Mouse (Mus musculus) thymus, postnatal 0 days (tissue): ENCODE results near the gene Olfr853. TPM values are rescaled to one million over a fixed set of nuclear protein-coding genes. Genes with fewer than 3 reads are reported as not detected.

Source experiments
- DNase-seq: peaks from one replicate; pipeline ENCODE4 v3.0.0-alpha.2; 2015; ENCODE audit warnings: low spot score
- polyA plus RNA-seq: library from polyadenylated mRNA; unstranded; fragments of >200 nt; fragmentation: Nextera tagmentation; extraction: Ambion mirVana; gene quantifications from 2 replicates; pipeline ENCODE4 v1.2.1, GENCODE M21; 2015

The Olfr853 gene
- not detected in 2 replicates for polyA plus RNA-seq

DNA sequence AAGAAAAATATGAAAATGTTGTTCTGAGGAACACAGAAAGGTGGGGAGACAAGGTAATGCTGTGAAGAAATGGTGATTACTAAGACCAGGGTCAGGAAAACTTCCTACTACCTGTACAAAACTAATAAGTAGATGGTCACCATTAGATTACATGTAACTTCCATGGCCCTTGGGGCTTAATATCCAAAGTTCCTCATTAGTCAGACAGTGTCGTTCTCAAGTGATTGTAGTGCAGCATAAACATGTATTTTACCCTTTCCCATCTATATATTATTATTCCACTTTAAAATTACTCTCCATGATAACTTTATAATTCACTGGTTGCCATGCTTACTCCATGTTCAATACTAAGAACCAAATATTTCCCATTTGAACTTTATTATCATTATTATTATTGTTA is at the start of gene Olfr853:
TSS of gene Olfr853 (minus strand) at position 101 of the 400 bp plus-strand sequence.
- DNase-seq: no peak

DNA sequence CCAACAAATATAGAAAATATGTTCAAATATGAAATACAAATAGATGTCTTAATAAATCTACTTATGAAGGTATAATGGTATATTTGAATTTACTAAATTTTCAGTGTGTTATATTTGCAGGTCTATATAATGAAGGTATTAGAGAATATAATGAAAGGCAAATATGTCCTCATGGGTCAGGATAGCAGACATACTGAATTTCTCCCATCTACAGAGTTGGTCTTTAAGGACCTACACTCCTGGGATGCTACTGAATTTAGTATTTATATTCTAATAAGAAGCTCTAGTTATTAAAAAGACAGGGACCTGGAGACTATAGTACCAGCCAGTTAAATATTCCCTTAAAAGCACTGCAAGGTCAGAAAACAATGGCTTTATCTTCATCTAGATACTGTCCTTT is 41.4 kb upstream of the Olfr853 start, which contains the start of gene Olfr855:
TSS of gene Olfr855 (plus strand) at position 301 of the 400 bp plus-strand sequence.
- DNase-seq: no peak

DNA sequence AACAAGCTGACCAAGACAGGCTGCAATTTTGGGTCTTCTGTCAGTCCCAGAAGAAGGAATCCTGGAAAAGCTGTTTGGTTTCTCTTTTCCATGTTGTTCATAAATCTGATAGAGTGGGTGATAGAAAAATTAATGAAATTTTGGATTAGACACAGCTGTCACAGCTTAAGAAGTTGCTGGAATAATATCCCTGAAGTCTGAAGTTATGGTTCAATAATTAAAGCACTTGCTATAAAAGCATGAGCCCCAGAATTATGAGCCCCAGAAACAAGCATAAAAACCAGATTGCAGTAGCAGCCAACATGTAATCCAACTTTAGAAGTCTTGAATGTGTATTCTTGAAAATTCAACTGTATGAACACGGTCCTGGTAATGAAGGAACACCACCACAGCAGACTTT is 26.4 kb upstream of the Olfr853 start, which contains the start of gene Olfr854:
TSS of gene Olfr854 (minus strand) at position 101 of the 400 bp plus-strand sequence.
- DNase-seq: no peak

DNA sequence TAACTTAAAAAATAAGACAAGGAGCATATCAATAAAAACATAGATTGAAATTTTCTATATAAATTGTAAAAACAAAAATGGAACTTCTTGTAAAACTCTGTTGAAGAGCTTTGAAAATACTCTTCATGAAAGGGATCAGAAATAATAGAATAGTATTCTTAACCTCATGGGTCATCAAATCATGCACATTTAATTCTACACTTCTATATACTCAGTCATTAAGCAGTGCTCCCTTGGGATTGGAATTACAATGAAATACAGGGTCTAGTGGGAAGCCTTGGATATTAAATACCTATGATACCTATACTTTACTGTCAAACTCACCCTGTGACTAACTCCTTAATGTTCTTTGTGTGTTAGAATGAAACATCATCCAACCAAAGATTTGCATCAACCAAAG is 47.9 kb downstream of the Olfr853 start, which contains the start of gene Olfr851:
TSS of gene Olfr851 (plus strand) at position 301 of the 400 bp plus-strand sequence.
- DNase-seq: no peak

Other genes starting within 250 kb of the Olfr853 start
- not detected in 2 replicates for gene Olfr844, start 224.7 kb downstream of the Olfr853 start, polyA plus RNA-seq
- not detected in 2 replicates for gene Olfr845, start 204.6 kb downstream of the Olfr853 start, polyA plus RNA-seq
- not detected in 2 replicates for gene Olfr846, start 177.1 kb downstream of the Olfr853 start, polyA plus RNA-seq
- gene Olfr847, start 162.4 kb downstream of the Olfr853 start, polyA plus RNA-seq: not detected in 2 replicates
- not detected in 2 replicates for gene Olfr849, start 100.8 kb downstream of the Olfr853 start, polyA plus RNA-seq
- gene Olfr850, start 62.8 kb downstream of the Olfr853 start, polyA plus RNA-seq: not detected in 2 replicates
- not detected in 2 replicates for gene Olfr851, start 47.8 kb downstream of the Olfr853 start, polyA plus RNA-seq
- gene Olfr854, start 26.3 kb upstream of the Olfr853 start, polyA plus RNA-seq: not detected in 2 replicates
- gene Olfr855, start 41.5 kb upstream of the Olfr853 start, polyA plus RNA-seq: not detected in 2 replicates
- 16.5 and 18.1 TPM in 2 replicates for gene Zfp317, start 81.0 kb upstream of the Olfr853 start, polyA plus RNA-seq
- gene Olfr857, start 168.4 kb upstream of the Olfr853 start, polyA plus RNA-seq: not detected in 2 replicates
- gene Olfr58, start 239.2 kb upstream of the Olfr853 start, polyA plus RNA-seq: not detected in 2 replicates